Mouse (Mus musculus) right cerebral cortex, postnatal 4 days (tissue): ENCODE measurements around the gene Cpne5.
A peak's percentile ranks its signal among the peaks of the same experiment; 100 is the strongest.
"Not testable (repeated sequence)": the region's sequence is repeated elsewhere in the genome, so short reads cannot be mapped to it uniquely, and the experiment has no call there.

Experiments
- DNase-seq: peaks from one replicate; pipeline ENCODE4 v3.0.0-alpha.2; 2022

The Cpne5 gene

GRCm38 (mm10) chr17:29237772-29238420 lies at the start of gene Cpne5:
Gene Cpne5, minus strand, starts transcription at chr17:29238167.
- DNase-seq: peak; percentile 66

GRCm38 (mm10) chr17:29282216-29282952 lies 44.4 kb upstream of the Cpne5 start:
- DNase-seq: no peak

DNA sequence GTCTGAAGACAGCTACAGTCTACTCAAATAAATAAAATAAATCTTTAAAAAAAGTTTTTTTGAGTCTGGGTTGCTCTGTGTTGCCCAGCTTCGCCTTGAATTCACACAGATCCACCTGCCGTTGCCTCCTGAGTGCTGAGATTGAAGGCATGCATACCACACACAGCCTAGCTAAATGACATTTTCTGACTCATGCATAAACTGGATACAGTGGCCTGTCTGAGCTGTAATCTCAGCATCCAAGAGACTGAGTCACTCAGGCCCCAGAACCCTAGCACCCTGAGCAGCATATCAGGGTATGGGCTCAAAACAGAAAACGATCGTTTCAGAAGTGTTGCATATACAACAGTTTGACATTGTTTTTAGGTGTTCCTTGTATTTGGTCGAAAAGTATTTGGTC lies 43.6 kb upstream of the Cpne5 start:
- DNase-seq: no peak

DNA sequence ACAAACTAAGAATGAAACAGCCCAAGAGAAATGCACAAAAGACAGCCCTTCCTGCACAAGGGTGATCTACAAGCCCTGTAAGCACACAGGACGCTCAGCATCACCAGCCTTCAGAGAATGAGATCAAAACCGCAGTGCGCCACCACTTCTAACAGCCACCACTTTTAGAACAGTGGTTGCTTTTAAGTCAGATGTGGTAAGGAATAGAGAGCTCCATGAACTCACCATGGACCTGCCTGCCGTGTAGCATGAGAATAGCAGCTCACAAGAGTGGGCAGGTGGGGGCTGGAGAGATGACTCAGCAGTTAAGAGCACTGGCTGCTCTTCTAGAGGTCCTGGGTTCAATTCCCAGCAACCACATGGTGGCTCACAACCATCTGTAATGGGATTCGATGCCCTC lies 42.5 kb upstream of the Cpne5 start:
- no peak for DNase-seq

DNA sequence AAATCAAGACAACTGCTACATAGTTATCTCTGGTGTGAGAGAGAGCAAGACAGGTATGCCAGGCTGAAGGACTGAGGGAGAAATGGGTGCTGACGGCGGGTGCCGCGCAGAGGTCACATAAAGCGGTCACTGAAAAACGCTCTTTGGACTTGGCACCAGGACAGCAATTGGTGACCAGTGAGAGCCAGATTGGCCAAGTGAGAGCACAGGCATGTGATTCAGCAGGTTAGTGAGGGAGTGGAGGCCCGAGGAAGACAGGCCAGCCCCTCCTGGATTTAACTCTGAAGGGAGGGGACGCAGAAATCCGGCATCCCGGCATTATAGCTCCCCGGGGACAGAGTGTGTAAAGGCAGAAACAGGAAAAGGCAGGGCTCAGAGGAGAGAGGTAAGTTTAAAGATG lies 35.9 kb upstream of the Cpne5 start:
- no peak for DNase-seq

DNA sequence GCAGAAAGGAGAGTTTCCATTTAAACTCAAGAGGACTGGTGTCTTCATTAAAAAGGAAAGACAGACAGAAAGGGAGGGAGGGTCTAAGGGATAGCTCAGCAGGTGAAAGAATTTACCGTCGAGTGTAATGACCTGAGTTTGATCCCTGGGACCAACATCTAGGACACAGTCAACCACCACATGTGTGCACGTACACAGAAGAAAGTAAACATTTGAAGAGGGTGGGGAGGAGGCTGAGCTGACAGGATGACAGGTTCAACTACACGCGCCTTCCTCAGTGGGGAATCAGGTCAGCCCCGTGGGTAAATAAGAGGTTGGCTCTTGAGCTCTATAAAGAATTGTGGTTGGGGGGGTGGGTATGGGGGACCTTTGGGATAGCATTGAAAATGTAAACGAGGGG lies 35.2 kb upstream of the Cpne5 start:
- no peak for DNase-seq

GRCm38 (mm10) chr17:29270148-29270698 lies 32.3 kb upstream of the Cpne5 start:
- DNase-seq: no peak

DNA sequence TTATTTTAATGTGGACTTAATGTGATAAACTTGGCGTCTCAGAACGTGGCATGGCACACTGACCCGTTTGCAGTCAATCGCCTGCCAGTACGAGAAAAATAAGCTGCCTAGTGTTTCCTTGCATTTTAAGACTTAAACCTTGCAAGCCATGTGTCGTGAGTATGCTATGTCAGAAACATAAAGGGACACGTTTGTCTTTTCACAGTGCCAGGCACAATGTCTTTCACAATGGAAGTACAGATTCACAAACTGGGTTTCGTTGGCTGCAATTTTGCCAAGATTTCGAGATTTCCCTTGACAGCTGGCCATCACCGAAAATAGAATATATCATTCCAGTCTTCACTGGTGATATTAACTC lies 31.4 kb upstream of the Cpne5 start:
- no peak for DNase-seq

- DNase-seq: peak; percentile 96
These were observed 30.8 kb upstream of the Cpne5 start, which contains the start of gene BC004004 for GRCm38 (mm10) chr17:29268682-29269348. Gene BC004004, plus strand, starts transcription at chr17:29268788.

- DNase-seq: no peak
These were observed 30.1 kb upstream of the Cpne5 start for GRCm38 (mm10) chr17:29267931-29268681.

GRCm38 (mm10) chr17:29267040-29267439 lies 29.1 kb upstream of the Cpne5 start:
- not testable (repeated sequence) for DNase-seq

- DNase-seq: no peak
These were observed 26.8 kb upstream of the Cpne5 start for GRCm38 (mm10) chr17:29264760-29265159.

GRCm38 (mm10) chr17:29263840-29264633 lies 26.1 kb upstream of the Cpne5 start, which contains the start of gene Ppil1:
Gene Ppil1, minus strand, starts transcription at chr17:29264186.
- DNase-seq: peak; percentile 82

DNA sequence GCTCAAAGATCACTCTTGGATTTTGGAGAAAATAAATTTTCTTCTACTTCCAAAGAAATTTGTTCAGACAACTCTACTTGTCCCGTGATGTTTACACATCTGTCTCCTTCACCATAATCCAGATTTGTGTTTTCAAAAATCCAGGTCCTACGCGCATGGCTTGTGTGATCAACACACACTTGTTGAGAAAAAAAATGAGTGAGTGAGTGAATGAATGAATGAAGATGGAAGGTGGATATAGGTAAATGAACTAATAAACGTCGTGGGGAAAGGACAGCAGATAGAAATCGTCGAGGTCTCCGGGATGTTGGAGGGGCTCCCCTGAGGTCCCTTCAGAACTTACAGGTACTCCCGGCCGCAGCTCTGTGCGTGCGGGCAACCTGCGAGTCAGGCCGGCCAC lies 25.4 kb upstream of the Cpne5 start:
- DNase-seq: no peak

DNA sequence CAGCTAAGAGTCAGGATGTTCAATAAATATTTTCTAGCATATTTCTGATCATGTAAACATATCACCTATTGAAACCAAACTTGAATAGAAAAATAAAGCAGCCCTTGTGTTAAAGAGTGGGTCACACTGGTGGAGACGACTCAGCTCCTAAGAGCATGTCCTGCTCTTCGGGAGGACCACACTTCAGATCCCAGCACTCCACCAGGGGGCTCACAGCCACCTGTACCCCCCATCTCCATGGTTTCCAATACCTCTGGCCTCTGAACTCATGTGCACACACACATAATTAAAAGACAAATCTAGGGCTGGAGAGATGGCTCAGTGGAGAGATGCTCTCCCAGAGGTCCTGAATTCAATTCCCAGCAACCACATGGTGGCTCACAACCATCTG lies 24.3 kb upstream of the Cpne5 start:
- no peak for DNase-seq

GRCm38 (mm10) chr17:29261603-29262258 lies 23.8 kb upstream of the Cpne5 start:
- DNase-seq: no peak

DNA sequence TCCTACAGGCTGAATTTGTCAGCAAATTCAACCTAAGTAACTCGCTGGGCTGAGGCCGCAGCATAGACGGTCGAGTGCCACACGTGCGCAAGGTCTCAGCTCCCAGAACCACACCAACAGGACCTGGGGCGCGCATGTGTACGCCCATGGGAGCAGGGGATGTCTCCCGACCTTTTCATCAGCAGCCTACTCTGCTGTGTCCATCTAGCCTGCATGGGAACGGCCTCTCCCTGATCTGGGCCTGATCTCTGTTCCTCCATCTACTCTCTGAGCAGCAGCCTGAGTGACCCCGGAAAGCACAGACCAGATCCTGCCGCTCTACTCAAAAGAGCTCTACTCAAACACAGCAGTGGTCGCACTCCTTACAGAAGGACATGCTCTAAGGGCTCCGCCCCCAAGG lies 22.5 kb upstream of the Cpne5 start:
- no peak for DNase-seq

GRCm38 (mm10) chr17:29259489-29259888 lies 21.5 kb upstream of the Cpne5 start:
- DNase-seq: peak; percentile 80

DNA sequence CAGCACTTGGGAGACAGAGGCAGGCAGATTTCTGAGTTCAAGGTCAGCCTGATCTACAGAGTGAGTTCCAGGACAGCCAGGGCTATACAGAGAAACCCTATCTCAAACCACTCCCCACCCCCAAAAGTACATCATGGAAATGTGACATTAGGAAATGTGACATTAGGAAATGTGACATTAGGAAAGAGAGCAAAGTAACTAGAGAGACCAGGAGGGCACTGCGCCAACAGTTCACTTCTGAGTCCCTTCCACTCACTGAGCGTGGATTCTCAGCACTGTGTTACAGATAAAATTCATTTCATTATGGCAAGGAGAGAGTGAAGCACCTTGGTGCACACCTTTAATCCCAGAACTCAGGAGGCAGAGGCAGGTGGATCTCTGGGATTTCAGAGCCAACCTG lies 21.0 kb upstream of the Cpne5 start:
- no peak for DNase-seq

- DNase-seq: no peak
These were observed 20.1 kb upstream of the Cpne5 start for GRCm38 (mm10) chr17:29258025-29258558.

DNA sequence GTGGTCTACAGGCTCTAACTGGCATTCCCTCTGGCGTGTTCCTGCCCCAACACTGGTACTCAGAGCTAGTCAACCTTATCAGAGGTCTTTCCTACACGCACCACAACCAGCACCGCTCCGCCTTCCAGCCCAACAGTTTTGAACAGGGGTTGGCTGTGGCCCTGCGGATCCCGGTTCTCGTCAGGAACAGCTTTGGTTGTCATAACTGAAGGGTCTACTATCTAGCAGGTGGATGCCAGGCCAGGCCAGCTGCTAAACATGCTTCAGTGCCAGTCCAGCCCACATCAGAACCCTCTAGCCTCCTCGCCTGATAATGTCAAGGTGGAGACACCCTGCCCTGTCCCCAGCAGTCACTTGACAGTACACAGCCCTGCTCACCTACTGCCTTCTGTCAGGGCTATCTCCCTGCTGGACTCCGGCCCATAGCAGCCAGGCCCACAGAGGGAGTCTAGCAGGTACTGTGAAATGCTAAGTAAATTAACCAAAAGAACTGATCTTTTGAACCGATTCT lies 19.1 kb upstream of the Cpne5 start:
- no peak for DNase-seq
